Mouse (Mus musculus): ENCODE measurements around the gene Tmem107. TPM values are rescaled to one million over a fixed set of nuclear protein-coding genes. Genes with fewer than 3 reads are reported as not detected.

Tmem107 gene
- polyA plus RNA-seq, 1 experiment from 2014 or later = 60.8 TPM

DNA sequence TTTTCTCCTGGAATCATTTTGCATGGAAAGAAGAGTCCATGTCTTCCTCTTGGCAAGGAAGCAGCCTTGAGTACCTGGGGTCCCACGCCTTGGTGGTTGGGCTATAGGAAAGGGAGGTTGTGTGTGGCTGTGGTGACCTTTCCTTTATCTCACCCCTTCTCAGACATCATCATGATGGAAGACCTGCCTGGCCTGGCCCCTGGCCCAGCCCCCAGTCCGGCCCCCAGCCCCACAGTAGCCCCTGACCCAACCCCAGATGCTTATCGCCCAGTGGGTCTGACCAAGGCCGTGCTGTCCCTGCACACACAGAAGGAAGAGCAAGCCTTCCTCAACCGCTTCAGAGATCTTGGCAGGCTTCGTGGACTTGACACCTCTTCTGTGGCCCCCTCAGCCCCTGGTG is 34.6 kb downstream of the Tmem107 start:
- no peak for TF ChIP-seq CTCF (IDR thresholded peaks at IDR 0.05; ENCODE audit: low read depth)
- H3K27me3 ChIP-seq (ENCODE audit: insufficient read depth, low read length) = no peaks in the 10 kb centered on the region
- no peak overlapping the region for H3K9ac ChIP-seq (ENCODE audit: low read depth, low read length)
- DNase-seq (ENCODE audit: low spot score) = no peak
- H3K9me3 ChIP-seq (replicated peaks; ENCODE audit: low read length) = no peaks in the 10 kb centered on the region
- no peak overlapping the region for H3K4me3 ChIP-seq (replicated peaks; ENCODE audit: low read depth, low read length)
- peaks cover 5% of the 10 kb centered on the region; the same call in 1 of the 2 replicates for H3K4me1 ChIP-seq (replicated peaks; ENCODE audit: insufficient read depth, low read length)
- WGBS = 86% methylated on average over 6 of the region's 6 CpGs
- no peak for ATAC-seq (replicated peaks; ENCODE audit: low FRiP score, low read depth)
- no peak overlapping the region for H3K27ac ChIP-seq
- no peak overlapping the region for H3K4me2 ChIP-seq (ENCODE audit: low read length)
- H3K36me3 ChIP-seq (ENCODE audit: insufficient read depth, low read length) = peaks cover 89% of the 10 kb centered on the region

DNA sequence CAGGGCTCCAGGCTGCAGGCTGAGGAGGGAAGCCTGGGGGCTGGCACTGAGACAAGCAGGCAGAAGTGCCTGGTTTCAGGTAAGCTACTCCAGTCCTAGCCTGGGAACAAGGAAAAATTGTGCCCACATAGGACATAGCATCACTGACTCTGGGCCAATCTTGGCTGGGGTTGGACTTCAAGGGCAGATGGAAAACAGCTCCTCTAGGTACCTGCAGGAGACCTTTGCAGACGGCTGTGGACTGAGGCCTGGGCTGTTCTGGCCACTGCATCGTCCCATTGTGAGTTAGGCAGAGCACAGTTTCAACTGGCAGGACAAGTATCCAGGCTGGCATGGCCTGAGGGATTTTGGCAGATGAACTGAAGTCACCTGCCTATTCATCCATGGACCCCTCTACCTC is 35.2 kb downstream of the Tmem107 start:
- Histone ChIP-seq H3K9ac (ENCODE audit: low read depth, low read length) (no peak overlapping the region), H3K27me3 (ENCODE audit: insufficient read depth, low read length) (no peaks in the 10 kb centered on the region), H3K9me3 (replicated peaks; ENCODE audit: low read length) (no peaks in the 10 kb centered on the region), H3K4me2 (ENCODE audit: low read length) (no peak overlapping the region), H3K4me3 (replicated peaks; ENCODE audit: low read depth, low read length) (no peak overlapping the region), H3K27ac (no peak overlapping the region), H3K4me1 (replicated peaks; ENCODE audit: insufficient read depth, low read length) (no peaks in the 10 kb centered on the region; the same call in 1 of the 2 replicates), H3K36me3 (ENCODE audit: insufficient read depth, low read length) (peaks cover 86% of the 10 kb centered on the region)
- 73% methylated on average over 2 of the region's 2 CpGs for WGBS
- ATAC-seq (replicated peaks; ENCODE audit: low FRiP score, low read depth) = no peak
- TF ChIP-seq CTCF (IDR thresholded peaks at IDR 0.05; ENCODE audit: low read depth) = no peak
- no peak for DNase-seq (ENCODE audit: low spot score)

DNA sequence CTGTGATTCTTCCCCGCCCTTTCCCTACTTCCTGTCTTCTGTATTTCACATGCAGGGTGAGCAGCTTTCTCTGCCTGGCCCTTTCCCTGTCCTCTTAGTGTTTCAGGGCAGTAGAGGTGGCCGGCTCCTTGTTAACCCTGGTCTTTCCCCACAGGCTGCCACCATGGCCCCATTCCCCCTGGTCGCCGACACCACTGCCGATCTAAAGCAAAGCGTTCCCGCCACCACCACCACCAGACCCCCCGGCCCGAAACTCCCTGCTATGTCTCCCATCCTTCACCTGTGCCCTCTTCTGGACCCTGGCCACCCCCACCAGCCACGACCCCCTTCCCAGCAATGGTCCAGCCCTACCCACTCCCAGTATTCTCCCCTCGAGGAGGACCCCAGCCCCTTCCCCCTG is 35.7 kb downstream of the Tmem107 start:
- no peak overlapping the region for H3K4me3 ChIP-seq (replicated peaks; ENCODE audit: low read depth, low read length)
- H3K27me3 ChIP-seq (ENCODE audit: insufficient read depth, low read length) = no peaks in the 10 kb centered on the region
- H3K9me3 ChIP-seq (replicated peaks; ENCODE audit: low read length) = no peaks in the 10 kb centered on the region
- H3K36me3 ChIP-seq (ENCODE audit: insufficient read depth, low read length) = peaks cover 81% of the 10 kb centered on the region
- ATAC-seq (replicated peaks; ENCODE audit: low FRiP score, low read depth) = no peak
- 93% methylated on average over 11 of the region's 11 CpGs for WGBS
- no peak overlapping the region for H3K9ac ChIP-seq (ENCODE audit: low read depth, low read length)
- peaks cover 1% of the 10 kb centered on the region; the same call in 1 of the 2 replicates for H3K4me1 ChIP-seq (replicated peaks; ENCODE audit: insufficient read depth, low read length)
- H3K27ac ChIP-seq = no peak overlapping the region
- no peak for TF ChIP-seq CTCF (IDR thresholded peaks at IDR 0.05; ENCODE audit: low read depth)
- no peak overlapping the region for H3K4me2 ChIP-seq (ENCODE audit: low read length)
- no peak for DNase-seq (ENCODE audit: low spot score)

DNA sequence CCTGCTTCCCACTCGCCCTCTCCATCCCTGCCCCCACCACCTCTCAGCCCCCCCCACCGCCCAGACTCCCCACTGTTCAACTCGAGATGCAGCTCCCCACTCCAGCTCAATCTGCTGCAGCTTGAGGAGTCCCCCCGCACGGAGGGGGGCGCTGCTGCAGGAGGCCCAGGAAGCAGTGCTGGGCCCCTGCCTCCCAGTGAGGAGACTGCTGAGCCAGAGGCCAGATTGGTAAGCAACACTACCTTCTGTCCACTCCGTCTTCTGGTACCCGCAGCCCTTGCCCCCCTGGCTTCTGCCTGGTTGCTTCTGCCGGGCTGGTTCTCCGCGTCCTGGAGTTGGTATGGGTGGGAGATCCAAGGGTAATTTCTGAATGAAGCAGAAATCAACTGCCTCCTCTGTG is 36.2 kb downstream of the Tmem107 start:
- TF ChIP-seq CTCF (IDR thresholded peaks at IDR 0.05; ENCODE audit: low read depth) = no peak
- Histone ChIP-seq H3K9me3 (replicated peaks; ENCODE audit: low read length) (no peaks in the 10 kb centered on the region), H3K4me1 (replicated peaks; ENCODE audit: insufficient read depth, low read length) (peaks cover 4% of the 10 kb centered on the region; the same call in 1 of the 2 replicates), H3K4me3 (replicated peaks; ENCODE audit: low read depth, low read length) (no peak overlapping the region), H3K27me3 (ENCODE audit: insufficient read depth, low read length) (no peaks in the 10 kb centered on the region), H3K36me3 (ENCODE audit: insufficient read depth, low read length) (peaks cover 75% of the 10 kb centered on the region), H3K27ac (no peak overlapping the region), H3K9ac (ENCODE audit: low read depth, low read length) (no peak overlapping the region), H3K4me2 (ENCODE audit: low read length) (no peak overlapping the region)
- 89% methylated on average over 11 of the region's 11 CpGs for WGBS
- ATAC-seq (replicated peaks; ENCODE audit: low FRiP score, low read depth) (no peak), DNase-seq (ENCODE audit: low spot score) (no peak)

DNA sequence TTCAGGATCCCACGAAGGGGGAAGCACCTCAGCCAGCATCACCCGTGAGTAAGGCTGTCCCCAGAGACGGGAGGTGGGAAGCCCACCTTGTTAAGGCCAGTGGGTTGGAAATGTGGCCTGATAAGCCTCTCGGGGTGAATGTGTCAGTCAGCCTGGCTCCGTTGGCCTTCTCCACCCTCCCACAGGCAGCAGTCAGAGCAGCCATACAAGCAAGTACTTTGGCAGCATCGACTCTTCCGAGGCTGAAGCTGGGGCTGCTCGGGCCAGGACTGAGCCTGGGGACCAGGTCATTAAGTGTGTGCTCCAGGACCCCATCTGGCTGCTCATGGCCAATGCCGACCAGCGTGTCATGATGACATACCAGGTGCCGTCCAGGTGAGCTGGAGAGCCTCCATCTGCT is 37.1 kb downstream of the Tmem107 start:
- ATAC-seq (replicated peaks; ENCODE audit: low FRiP score, low read depth) = no peak
- peaks cover 67% of the 10 kb centered on the region for H3K36me3 ChIP-seq (ENCODE audit: insufficient read depth, low read length)
- H3K27me3 ChIP-seq (ENCODE audit: insufficient read depth, low read length) = no peaks in the 10 kb centered on the region
- H3K9me3 ChIP-seq (replicated peaks; ENCODE audit: low read length) = no peaks in the 10 kb centered on the region
- peaks cover 4% of the 10 kb centered on the region; the same call in 1 of the 2 replicates for H3K4me1 ChIP-seq (replicated peaks; ENCODE audit: insufficient read depth, low read length)
- no peak overlapping the region for H3K4me2 ChIP-seq (ENCODE audit: low read length)
- WGBS = 85% methylated on average over 11 of the region's 11 CpGs
- no peak overlapping the region for H3K9ac ChIP-seq (ENCODE audit: low read depth, low read length)
- TF ChIP-seq CTCF (IDR thresholded peaks at IDR 0.05; ENCODE audit: low read depth) = no peak
- no peak overlapping the region for H3K4me3 ChIP-seq (replicated peaks; ENCODE audit: low read depth, low read length)
- no peak for DNase-seq (ENCODE audit: low spot score)
- H3K27ac ChIP-seq = no peak overlapping the region

DNA sequence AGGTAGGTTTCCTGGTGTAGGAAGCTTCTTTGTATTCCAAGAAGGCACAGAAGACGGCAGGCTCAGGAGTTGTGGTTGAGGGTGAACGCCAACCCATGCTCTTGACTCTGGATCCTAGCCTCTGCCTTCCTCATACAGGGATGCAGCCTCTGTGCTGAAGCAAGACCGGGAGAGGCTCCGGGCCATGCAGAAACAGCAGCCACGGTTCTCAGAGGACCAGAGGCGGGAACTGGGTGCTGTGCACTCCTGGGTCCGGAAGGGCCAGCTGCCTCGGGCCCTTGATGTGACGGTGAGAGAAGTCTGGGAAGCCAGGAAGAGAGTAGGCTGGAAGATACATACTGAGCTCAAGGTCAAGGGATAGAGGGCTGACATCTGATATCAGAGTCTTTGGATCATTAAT is 37.6 kb downstream of the Tmem107 start:
- Histone ChIP-seq H3K4me1 (replicated peaks; ENCODE audit: insufficient read depth, low read length) (peaks cover 4% of the 10 kb centered on the region; the same call in 1 of the 2 replicates), H3K27me3 (ENCODE audit: insufficient read depth, low read length) (no peaks in the 10 kb centered on the region), H3K36me3 (ENCODE audit: insufficient read depth, low read length) (peaks cover 61% of the 10 kb centered on the region), H3K27ac (no peak overlapping the region), H3K4me2 (ENCODE audit: low read length) (no peak overlapping the region), H3K9me3 (replicated peaks; ENCODE audit: low read length) (no peaks in the 10 kb centered on the region), H3K4me3 (replicated peaks; ENCODE audit: low read depth, low read length) (no peak overlapping the region), H3K9ac (ENCODE audit: low read depth, low read length) (no peak overlapping the region)
- ATAC-seq (replicated peaks; ENCODE audit: low FRiP score, low read depth) (no peak), DNase-seq (ENCODE audit: low spot score) (no peak)
- TF ChIP-seq CTCF (IDR thresholded peaks at IDR 0.05; ENCODE audit: low read depth) = no peak
- WGBS = 79% methylated on average over 9 of the region's 9 CpGs
